Mouse (Mus musculus) testis, adult 2 months (tissue): ENCODE measurements around the gene Tnr. TPM values are rescaled to one million over a fixed set of nuclear protein-coding genes. Genes with fewer than 3 reads are reported as not detected.
"Not testable (repeated sequence)": the region's sequence is repeated elsewhere in the genome, so short reads cannot be mapped to it uniquely, and the experiment has no call there.

Experiments
- H3K27ac ChIP-seq: fragments of 200-500 bp; 2 replicates; pipeline ENCODE4 v1.5.1; 2012; ENCODE audit warnings: low read depth, low read length; ENCODE audit not compliant: control insufficient read depth, insufficient read depth
- H3K27me3 ChIP-seq: fragments of 200-500 bp; 2 replicates; pipeline ENCODE4 v1.6.1; 2012; ENCODE audit warnings: mild to moderate bottlenecking, low read length, moderate library complexity; ENCODE audit not compliant: control insufficient read depth, insufficient read depth
- H3K36me3 ChIP-seq: fragments of 200-500 bp; 2 replicates; pipeline ENCODE4 v1.6.1; 2012; ENCODE audit warnings: mild to moderate bottlenecking, low read length; ENCODE audit not compliant: control insufficient read depth, insufficient read depth
- H3K4me1 ChIP-seq: fragments of 200-500 bp; 2 replicates; pipeline ENCODE4 v1.6.1; 2012; ENCODE audit warnings: low read length; ENCODE audit not compliant: control insufficient read depth, insufficient read depth
- H3K4me3 ChIP-seq: fragments of 200-500 bp; 2 replicates; pipeline ENCODE4 v1.5.1; 2012; ENCODE audit warnings: low read depth, mild to moderate bottlenecking, low read length, moderate library complexity, mixed read lengths; ENCODE audit not compliant: control insufficient read depth
- CTCF ChIP-seq: fragments of 200-500 bp; IDR thresholded peaks from 2 replicates; pipeline ENCODE4 v1.5.1; 2012; ENCODE audit warnings: low read depth, mild to moderate bottlenecking, inconsistent platforms, low read length, moderate library complexity; ENCODE audit not compliant: control insufficient read depth, insufficient read depth, insufficient replicate concordance
- POLR2A ChIP-seq: fragments of 200-500 bp; IDR thresholded peaks from 2 replicates; pipeline ENCODE4 v1.6.1; 2012; ENCODE audit warnings: low read depth, mild to moderate bottlenecking, inconsistent platforms, low read length, moderate library complexity; ENCODE audit not compliant: control insufficient read depth
- polyA plus RNA-seq: library from polyadenylated mRNA; depleted of rRNA; stranded (reverse); fragments of >200 nt; gene quantifications from 2 replicates; pipeline ENCODE4 v1.2.3, GENCODE M21; 2012

Gene Tnr
- polyA plus RNA-seq, 1 experiment, result 0.05 TPM

- Histone ChIP-seq H3K36me3 (no peaks in the 10 kb centered on the region), H3K27me3 (no peaks in the 10 kb centered on the region), H3K27ac (no peak overlapping the region), H3K4me1 (no peaks in the 10 kb centered on the region), H3K4me3 (no peak overlapping the region)
- TF ChIP-seq CTCF (no peak), POLR2A (no peak)
These were observed 439.8 kb downstream of the Tnr start for GRCm38 (mm10) chr1:159963351-159963750.

GRCm38 (mm10) chr1:159966286-159966685, 442.7 kb downstream of the Tnr start:
- H3K27me3 ChIP-seq, H3K4me3 ChIP-seq, H3K36me3 ChIP-seq, H3K4me1 ChIP-seq, H3K27ac ChIP-seq: not testable (repeated sequence)

- no peaks in the 10 kb centered on the region for H3K4me1 ChIP-seq
- H3K36me3 ChIP-seq, result no peaks in the 10 kb centered on the region
- no peaks in the 10 kb centered on the region for H3K27me3 ChIP-seq
- H3K4me3 ChIP-seq, result no peak overlapping the region
- no peak overlapping the region for H3K27ac ChIP-seq
- TF ChIP-seq POLR2A, result no peak
- TF ChIP-seq CTCF, result no peak
These were observed 444.8 kb downstream of the Tnr start for GRCm38 (mm10) chr1:159968395-159968794.

- H3K4me1 ChIP-seq, result no peaks in the 10 kb centered on the region
- TF ChIP-seq POLR2A (no peak), CTCF (no peak)
These were observed 454.2 kb downstream of the Tnr start for GRCm38 (mm10) chr1:159977786-159978185.

GRCm38 (mm10) chr1:159979096-159979495, 455.5 kb downstream of the Tnr start:
- H3K27ac ChIP-seq, result no peak overlapping the region
- TF ChIP-seq CTCF, result no peak
- no peak for TF ChIP-seq POLR2A

More at GRCm38 (mm10) chr1:159977786-159978185, 454.2 kb downstream of the Tnr start:
- Histone ChIP-seq H3K4me3 (no peak overlapping the region), H3K27me3 (no peaks in the 10 kb centered on the region), H3K36me3 (no peaks in the 10 kb centered on the region), H3K27ac (no peak overlapping the region)

GRCm38 (mm10) chr1:159980355-159980754, 456.8 kb downstream of the Tnr start:
- no peak overlapping the region for H3K27ac ChIP-seq
- H3K27me3 ChIP-seq, result no peaks in the 10 kb centered on the region
- no peaks in the 10 kb centered on the region for H3K4me1 ChIP-seq
- no peaks in the 10 kb centered on the region for H3K36me3 ChIP-seq
- H3K4me3 ChIP-seq, result no peak overlapping the region
- TF ChIP-seq CTCF (no peak), POLR2A (no peak)

More at GRCm38 (mm10) chr1:159979096-159979495, 455.5 kb downstream of the Tnr start:
- H3K36me3 ChIP-seq, result no peaks in the 10 kb centered on the region
- H3K4me3 ChIP-seq, result no peak overlapping the region
- H3K4me1 ChIP-seq, result no peaks in the 10 kb centered on the region
- no peaks in the 10 kb centered on the region for H3K27me3 ChIP-seq
